ENCODE assay signal across 18 mouse cellular contexts in the genomic region with DNA sequence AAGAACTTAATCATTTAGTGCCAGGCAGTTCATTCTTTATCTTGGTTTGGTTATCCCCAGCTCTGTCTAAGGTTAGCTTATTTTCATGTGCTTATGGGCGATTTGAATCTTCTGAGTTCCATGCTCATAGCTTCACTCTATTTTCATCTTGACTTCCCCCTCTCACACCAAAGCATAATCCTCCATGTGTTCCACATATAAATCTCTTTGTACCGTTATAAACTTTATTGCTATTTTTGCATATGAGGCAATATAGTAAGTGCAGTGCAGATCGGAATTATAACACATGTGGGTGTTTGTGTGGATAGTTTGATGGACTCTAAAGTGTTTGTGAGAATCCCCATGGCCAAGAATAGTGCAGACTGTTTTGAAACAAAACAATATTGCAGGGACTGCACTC.
DNase-seq lines count a peak whose midpoint lies in the region; ATAC-seq lines count a peak whose summit lies in the region.
"Had no signal": no experiment of that assay in that cellular context is flagged by ENCODE, and none has a peak within 500 bp of the region (broad histone marks: within the 10 kb centered on the region; RNA-seq: fewer than 3 reads in every experiment).

No protein-coding gene starts in this region.

- peak; percentile 65 for ATAC-seq in frontal cortex, adult (ENCODE audit: low TSS enrichment)
- ATAC-seq: activated CD4-positive, CD25-positive, alpha-beta regulatory T cell, adult 4 months; CD4-positive, CD25-positive, alpha-beta regulatory T cell, adult 4 months; Patski had no signal

- DNase-seq in frontal cortex, postnatal 14 days (ENCODE audit: low spot score in 2 of 2) = no peak
- peak; percentile 38 for DNase-seq in brain, adult 2 months (ENCODE audit: low read depth, low spot score)
- peak; percentile 43 for DNase-seq in telencephalon, adult 2 months (ENCODE audit: low read depth, low spot score)
- DNase-seq in natural killer cell, adult 2 months (ENCODE audit: low spot score in 2 of 2) = no peak
- no peak for DNase-seq in left cerebral cortex, postnatal 36 days (ENCODE audit: low spot score in 2 of 2)
- DNase-seq: adrenal gland, adult 2 months; adrenal gland, adult 8-10 months; adrenal gland, postnatal 10 days; adrenal gland, postnatal 25 days; B cell, adult 2 months; cerebellum, adult 11 months; cerebellum, adult 11-12 months; cerebellum, adult 18-20 months; cerebellum, adult 2 months had no signal

- intact Hi-C loops in left cerebral cortex, postnatal 36 days (cut with DNase I) = no loop called here

Comparison
In these comparisons a context has a peak if more than half of its experiments do, and no peak if none do; other contexts are left out.
1. DNase-seq: peak in brain, adult 2 months (single experiment) and telencephalon, adult 2 months (single experiment); none in frontal cortex, postnatal 14 days (0 of 2), natural killer cell, adult 2 months (0 of 2) and left cerebral cortex, postnatal 36 days (0 of 2).